In genomic region chr8:84519767-84520626, GRCm38 (mm10) we compare ENCODE assay signal across 10 mouse cellular contexts.
DNase-seq lines count a peak whose midpoint lies in the region; ATAC-seq lines count a peak whose summit lies in the region.
"Had no signal": no experiment of that assay in that cellular context is flagged by ENCODE, and none has a peak within 500 bp of the region (broad histone marks: within the 10 kb centered on the region; RNA-seq: fewer than 3 reads in every experiment).

No protein-coding gene starts in this region.

- no peaks in the 10 kb centered on the region for H3K27me3 ChIP-seq in hindbrain, embryonic 16.5 days (replicated peaks; ENCODE audit: control insufficient read depth, insufficient read depth, low read length)
- H3K27me3 ChIP-seq: embryonic facial prominence, embryonic 13.5 days; limb, embryonic 12.5 days had no signal

- no peaks in the 10 kb centered on the region; the same call in 1 of the 2 replicates for H3K9me3 ChIP-seq in hindbrain, embryonic 16.5 days (ENCODE audit: control insufficient read depth, low read length)
- H3K9me3 ChIP-seq: embryonic facial prominence, embryonic 13.5 days had no signal

- peak; percentile 34 for DNase-seq in layer of hippocampus, adult 11-12 months (ENCODE audit: low spot score)
- DNase-seq in layer of hippocampus, adult 9-10 months (ENCODE audit: low spot score) = no peak
- peak; percentile 51 to 64 for DNase-seq in frontal cortex, postnatal 14 days (ENCODE audit: low spot score in 2 of 2)
- DNase-seq in right cerebral cortex, postnatal 14 days = peak; percentile 64
- no peak for DNase-seq in spleen, postnatal 10 days (ENCODE audit: low spot score in 2 of 2)
- DNase-seq in kidney, adult 8-10 months = no peak

- H3K9ac ChIP-seq in hindbrain, embryonic 16.5 days (ENCODE audit: low read depth, low read length) = no peak overlapping the region
- H3K9ac ChIP-seq: embryonic facial prominence, embryonic 13.5 days; limb, embryonic 12.5 days had no signal

- WGBS in hindbrain, embryonic 16.5 days = 71% methylated on average over 17 of the region's 17 CpGs

- H3K4me1 ChIP-seq in hindbrain, embryonic 16.5 days (ENCODE audit: control insufficient read depth, insufficient read depth, low read depth, low read length) = no peaks in the 10 kb centered on the region
- H3K4me1 ChIP-seq: embryonic facial prominence, embryonic 13.5 days had no signal

- H3K4me3 ChIP-seq in hindbrain, embryonic 16.5 days (ENCODE audit: low read length) = no peak overlapping the region
- H3K4me3 ChIP-seq: embryonic facial prominence, embryonic 13.5 days; limb, embryonic 12.5 days had no signal

- H3K4me2 ChIP-seq in hindbrain, embryonic 16.5 days (ENCODE audit: low read length) = no peak overlapping the region
- H3K4me2 ChIP-seq: embryonic facial prominence, embryonic 13.5 days; limb, embryonic 12.5 days had no signal

- peak overlapping the region; percentile 46 for H3K27ac ChIP-seq in hindbrain, embryonic 16.5 days (ENCODE audit: low read depth, low read length)
- H3K27ac ChIP-seq: embryonic facial prominence, embryonic 13.5 days; limb, embryonic 12.5 days; macrophage had no signal

- peaks cover 17% of the 10 kb centered on the region for H3K36me3 ChIP-seq in hindbrain, embryonic 16.5 days (ENCODE audit: control insufficient read depth, insufficient read depth, low read length)
- H3K36me3 ChIP-seq: embryonic facial prominence, embryonic 13.5 days; limb, embryonic 12.5 days had no signal

- ATAC-seq in hindbrain, embryonic 16.5 days = no peak

Comparison
In these comparisons a context has a peak if more than half of its experiments do, and no peak if none do; other contexts are left out.
1. DNase-seq: peak in layer of hippocampus, adult 11-12 months (single experiment), frontal cortex, postnatal 14 days (2 of 2) and right cerebral cortex, postnatal 14 days (single experiment); none in layer of hippocampus, adult 9-10 months (single experiment), spleen, postnatal 10 days (0 of 2) and kidney, adult 8-10 months (0 of 2).